Mouse (Mus musculus) MEL (cell line): ENCODE measurements at regions not wholly inside any gene's neighbourhood (a gene's known extent, or its start where the extent isn't known, plus 50 kb on each side); places are given as distances from the start of the nearest gene placed in this dataset.

Source experiments
- DNase-seq: peaks from one replicate; pipeline ENCODE4 v3.0.0; 2011; ENCODE audit warnings: low read depth, low spot score
- H3K27ac ChIP-seq: 2 replicates; pipeline ENCODE4 v1.5.1; 2012; ENCODE audit warnings: low read depth, mild to moderate bottlenecking, control low read depth, low read length, moderate library complexity; ENCODE audit not compliant: control insufficient read depth
- H3K27me3 ChIP-seq, 2 experiments: fragments of 150-350 bp in 1 of 2; sonication (generic) in 1 of 2; 2 replicates each; pipeline ENCODE4 v1.6.1; 2012; ENCODE audit warnings: low read length in 2 of 2, mild to moderate bottlenecking in 2 of 2, improper control_type of control experiment in 1 of 2, moderate library complexity in 1 of 2; ENCODE audit not compliant: insufficient read depth in 2 of 2, control insufficient read depth in 1 of 2
- H3K36me3 ChIP-seq, 2 experiments: 2 replicates each; pipeline ENCODE4 v1.6.1; 2012 to 2014; ENCODE audit warnings: low read length in 2 of 2, improper control_type of control experiment in 1 of 2, inconsistent platforms in 1 of 2, mild to moderate bottlenecking in 1 of 2; ENCODE audit not compliant: insufficient read depth in 2 of 2, control insufficient read depth in 1 of 2
- H3K4me1 ChIP-seq, 2 experiments: fragments of 150-350 bp in 1 of 2; sonication (generic) in 1 of 2; 2 replicates each; pipeline ENCODE4 v1.6.1; 2012; ENCODE audit warnings: low read length in 2 of 2, improper control_type of control experiment in 1 of 2, mild to moderate bottlenecking in 1 of 2; ENCODE audit not compliant: insufficient read depth in 2 of 2, control insufficient read depth in 1 of 2
- H3K4me3 ChIP-seq, 2 experiments: fragments of 150-350 bp in 1 of 2; sonication (generic) in 1 of 2; 2 replicates each; pipeline ENCODE4 v1.5.1; 2012; ENCODE audit warnings: low read depth in 2 of 2, low read length in 2 of 2, mild to moderate bottlenecking in 2 of 2, moderate library complexity in 2 of 2, control low read depth in 1 of 2, improper control_type of control experiment in 1 of 2; ENCODE audit not compliant: control insufficient read depth in 1 of 2, insufficient read depth in 1 of 2
- H3K79me2 ChIP-seq: 2 replicates; pipeline ENCODE4 v1.6.1; 2012; ENCODE audit warnings: mild to moderate bottlenecking, low read length, moderate library complexity; ENCODE audit not compliant: control insufficient read depth, poor library complexity, insufficient read depth
- H3K9ac ChIP-seq: 2 replicates; pipeline ENCODE4 v1.6.1; 2012; ENCODE audit warnings: low read depth, mild to moderate bottlenecking, control low read depth, low read length, moderate library complexity; ENCODE audit not compliant: control insufficient read depth, poor library complexity, severe bottlenecking
- H3K9me3 ChIP-seq: fragments of 150-350 bp; sonication (generic); replicated peaks from 2 replicates; pipeline ENCODE4 v1.6.1; 2012; ENCODE audit warnings: mild to moderate bottlenecking, low read length, improper control_type of control experiment, moderate library complexity; ENCODE audit not compliant: insufficient read depth
- BHLHE40 ChIP-seq: IDR thresholded peaks from 2 replicates; pipeline ENCODE4 v1.6.1; 2012; ENCODE audit warnings: low read depth, mild to moderate bottlenecking, inconsistent platforms, low read length, improper control_type of control experiment, borderline replicate concordance
- CHD1 ChIP-seq: IDR thresholded peaks from 2 replicates; pipeline ENCODE4 v1.6.1; 2012; ENCODE audit warnings: low read depth, mild to moderate bottlenecking, inconsistent platforms, low read length, improper control_type of control experiment
- CTCF ChIP-seq, 3 experiments: IDR thresholded peaks in 2 of 3; conservative IDR thresholded peaks in 1 of 3; 2 replicates each; pipeline ENCODE4 v1.5.1; 2011 to 2012; ENCODE audit warnings: low read length in 3 of 3, low read depth in 2 of 3, mild to moderate bottlenecking in 2 of 3, improper control_type of control experiment in 1 of 3, inconsistent platforms in 1 of 3, mixed read lengths in 1 of 3, moderate library complexity in 1 of 3; ENCODE audit not compliant: control insufficient read depth in 1 of 3, insufficient read depth in 1 of 3, poor library complexity in 1 of 3, severe bottlenecking in 1 of 3
- E2F4 ChIP-seq: IDR thresholded peaks from 2 replicates; pipeline ENCODE4 v1.6.1; 2011; ENCODE audit warnings: low read depth, low read length, improper control_type of control experiment, borderline replicate concordance
- EP300 ChIP-seq, 2 experiments: IDR thresholded peaks; 2 replicates each; pipeline ENCODE4 v1.6.1; 2011; ENCODE audit warnings: improper control_type of control experiment in 2 of 2, low read length in 2 of 2, low read depth in 1 of 2, mild to moderate bottlenecking in 1 of 2
- ETS1 ChIP-seq: IDR thresholded peaks from 2 replicates; pipeline ENCODE4 v1.6.1; 2012; ENCODE audit warnings: low read depth, mild to moderate bottlenecking, inconsistent platforms, low read length, improper control_type of control experiment, moderate library complexity
- GABPA ChIP-seq: IDR thresholded peaks from 2 replicates; pipeline ENCODE4 v1.6.1; 2012; ENCODE audit warnings: low read depth, mild to moderate bottlenecking, inconsistent platforms, low read length, improper control_type of control experiment, moderate library complexity
- HCFC1 ChIP-seq: IDR thresholded peaks from 2 replicates; pipeline ENCODE4 v1.6.1; 2012; ENCODE audit warnings: low read depth, mild to moderate bottlenecking, inconsistent platforms, low read length, improper control_type of control experiment, moderate library complexity
- KAT2A ChIP-seq: conservative IDR thresholded peaks from 2 replicates; pipeline ENCODE4 v1.6.1; 2012; ENCODE audit warnings: low read depth, low read length, improper control_type of control experiment, inconsistent platforms
- MAFK ChIP-seq: IDR thresholded peaks from 2 replicates; pipeline ENCODE4 v1.6.1; 2011; ENCODE audit warnings: low read depth, mild to moderate bottlenecking, low read length, improper control_type of control experiment, borderline replicate concordance
- MAX ChIP-seq: IDR thresholded peaks from 2 replicates; pipeline ENCODE4 v1.6.1; 2011; ENCODE audit warnings: low read length, improper control_type of control experiment
- MYB ChIP-seq: IDR thresholded peaks from 2 replicates; pipeline ENCODE4 v1.6.1; 2011; ENCODE audit warnings: mild to moderate bottlenecking, low read depth, low read length, improper control_type of control experiment
- NELFE ChIP-seq: IDR thresholded peaks from 2 replicates; pipeline ENCODE4 v1.6.1; 2011; ENCODE audit warnings: low read depth, low read length, improper control_type of control experiment
- POLR2AphosphoS2 ChIP-seq: IDR thresholded peaks from 2 replicates; pipeline ENCODE4 v1.6.1; 2011; ENCODE audit warnings: low read length, improper control_type of control experiment
- RCOR1 ChIP-seq: IDR thresholded peaks from 2 replicates; pipeline ENCODE4 v1.6.1; 2012; ENCODE audit warnings: low read depth, mild to moderate bottlenecking, inconsistent platforms, low read length, improper control_type of control experiment
- SMC3 ChIP-seq: IDR thresholded peaks from 2 replicates; pipeline ENCODE4 v1.6.1; 2011; ENCODE audit warnings: low read depth, low read length, improper control_type of control experiment
- TCF12 ChIP-seq: IDR thresholded peaks from 2 replicates; pipeline ENCODE4 v1.6.1; 2014; ENCODE audit warnings: low read depth, mild to moderate bottlenecking, inconsistent platforms, low read length, improper control_type of control experiment, moderate library complexity
- USF1 ChIP-seq: IDR thresholded peaks from 2 replicates; pipeline ENCODE4 v1.6.1; 2014; ENCODE audit warnings: low read depth, mild to moderate bottlenecking, inconsistent platforms, low read length, improper control_type of control experiment, moderate library complexity
- ZMIZ1 ChIP-seq: IDR thresholded peaks from 2 replicates; pipeline ENCODE4 v1.6.1; 2012; ENCODE audit warnings: low read depth, mild to moderate bottlenecking, inconsistent platforms, low read length, improper control_type of control experiment, moderate library complexity

GRCm38 (mm10) chr1:154040907-154041306, 140.9 kb upstream of the Teddm2 start:
- DNase-seq = no peak
- no peak for TF ChIP-seq MAX
- TF ChIP-seq USF1 = no peak
- no peak for TF ChIP-seq SMC3
- no peak for TF ChIP-seq HCFC1
- TF ChIP-seq ZMIZ1 = no peak
- no peak for TF ChIP-seq GABPA
- TF ChIP-seq POLR2AphosphoS2 = no peak
- TF ChIP-seq, all 39 proteins: peak for 0
- Histone ChIP-seq H3K9me3 (no peaks in the 10 kb centered on the region), H3K27ac (no peak overlapping the region), H3K27me3 (no peaks in the 10 kb centered on the region), H3K36me3 (peaks cover 0 to 8% of the 10 kb centered on the region in 2 experiments; a peak in 2 of 4 replicates), H3K9ac (no peak overlapping the region), H3K79me2 (no peaks in the 10 kb centered on the region), H3K4me1 (peaks cover 3 to 10% of the 10 kb centered on the region in 2 experiments; a peak in 3 of 4 replicates), H3K4me3 (no peak overlapping the region)

DNA sequence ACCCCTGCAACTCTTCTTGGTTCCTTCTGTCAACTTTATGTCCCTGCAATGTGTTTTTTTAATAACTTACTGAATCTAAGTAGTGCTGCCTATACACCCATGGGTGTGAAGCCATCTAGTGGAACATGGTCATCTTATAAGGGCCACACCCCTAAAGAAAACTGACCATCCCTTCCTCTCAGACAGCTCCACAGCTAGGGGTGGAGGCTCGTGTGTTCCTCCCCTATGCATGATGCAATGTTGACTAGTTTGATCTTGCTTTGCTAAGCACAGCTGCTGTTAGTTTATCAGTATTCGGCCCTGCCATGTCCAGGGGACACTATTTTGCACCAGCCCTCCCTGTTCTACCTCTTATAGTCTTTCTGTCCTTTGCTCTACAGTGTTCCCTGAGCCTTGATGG, 142.9 kb upstream of the Teddm2 start:
- TF ChIP-seq MAX = no peak
- TF ChIP-seq EP300 (IDR thresholded peaks at IDR 0.05; ENCODE audit: low read depth in 1 of 2, low read length in 2 of 2) = no peak
- TF ChIP-seq ETS1 = no peak
- no peak for TF ChIP-seq SMC3
- TF ChIP-seq TCF12 = no peak
- TF ChIP-seq BHLHE40 = no peak
- TF ChIP-seq KAT2A = no peak
- no peak for TF ChIP-seq NELFE
- TF ChIP-seq GABPA = no peak
- TF ChIP-seq E2F4 = no peak
- no peak for TF ChIP-seq MYB
- TF ChIP-seq CTCF (IDR thresholded peaks at IDR 0.05 in 2 of 3, conservative IDR thresholded peaks at IDR 0.05 in 1 of 3; ENCODE audit: control insufficient read depth in 1 of 3, insufficient read depth in 1 of 3, low read depth in 2 of 3, low read length in 3 of 3, poor library complexity in 1 of 3, severe bottlenecking in 1 of 3) = no peak
- no peak for TF ChIP-seq RCOR1
- no peak for TF ChIP-seq POLR2AphosphoS2
- no peak for TF ChIP-seq MAFK
- TF ChIP-seq CHD1 = no peak

More for the DNA sequence above, 142.9 kb upstream of the Teddm2 start:
- Histone ChIP-seq H3K36me3 (no peaks in the 10 kb centered on the region), H3K4me3 (no peak overlapping the region), H3K27ac (no peak overlapping the region), H3K4me1 (no peaks in the 10 kb centered on the region), H3K9ac (no peak overlapping the region), H3K9me3 (no peaks in the 10 kb centered on the region), H3K79me2 (no peaks in the 10 kb centered on the region), H3K27me3 (no peaks in the 10 kb centered on the region)
- DNase-seq = no peak
